Mouse (Mus musculus) C2C12 (cell line): Measurements from ENCODE around the gene Utp6.

ENCODE experiments used
- CTCF ChIP-seq: IDR thresholded peaks from one replicate; pipeline ENCODE4 v1.5.1; 2011; ENCODE audit not compliant: control insufficient read depth, insufficient read depth, insufficient read length
- MAX ChIP-seq: IDR thresholded peaks from one replicate; pipeline ENCODE4 v1.6.1; 2011; ENCODE audit warnings: mild to moderate bottlenecking, control low read depth

GRCm38 (mm10) chr11:79922766-79923165 is 39.4 kb downstream of the Utp6 start:
- no peak for TF ChIP-seq CTCF
- TF ChIP-seq MAX = no peak
